17 mouse cellular contexts compared by ENCODE assay signal in the genomic region with DNA sequence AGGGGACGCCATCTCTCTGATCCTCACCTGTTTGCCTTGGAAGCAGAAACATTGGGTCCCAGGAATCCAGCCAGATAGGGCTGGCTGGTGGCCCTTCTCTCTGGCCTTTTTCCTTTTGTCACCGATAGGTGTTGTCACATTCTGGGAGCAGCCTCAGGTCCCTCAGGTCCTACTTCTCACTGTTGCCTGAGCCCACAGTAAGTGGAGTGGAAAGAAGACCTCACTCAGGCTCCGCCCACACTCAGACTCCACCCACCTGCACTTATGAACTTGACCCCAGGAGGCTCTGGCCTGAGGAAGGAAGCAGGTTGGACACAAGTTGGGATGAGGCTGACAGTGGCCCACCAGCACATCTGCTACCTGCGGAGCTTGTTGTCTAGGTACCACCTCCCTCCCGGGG. TPM values are rescaled to one million over a fixed set of nuclear protein-coding genes. Genes with fewer than 3 reads are reported as not detected.
A peak's percentile ranks its signal among the peaks of the same experiment; 100 is the strongest.
DNase-seq lines count a peak whose midpoint lies in the region; ATAC-seq and TF ChIP-seq lines count a peak whose summit lies in the region.
"Had no signal": no experiment of that assay in that cellular context is flagged by ENCODE, and none has a peak within 500 bp of the region (broad histone marks: within the 10 kb centered on the region; RNA-seq: fewer than 3 reads in every experiment).

No protein-coding gene starts in this region.

- H3K9me3 ChIP-seq in kidney, postnatal 0 days (replicated peaks; ENCODE audit: low read length), result no peaks in the 10 kb centered on the region
- H3K9me3 ChIP-seq in embryonic facial prominence, embryonic 12.5 days, result 0 out of 2 replicates have a peak, but pooled peaks cover 5% of the 10 kb centered on the region
- H3K9me3 ChIP-seq in heart, embryonic 15.5 days (replicated peaks), result no peaks in the 10 kb centered on the region
- H3K9me3 ChIP-seq in stomach, embryonic 15.5 days, result no peaks in the 10 kb centered on the region
- H3K9me3 ChIP-seq: hindbrain, embryonic 12.5 days; intestine, embryonic 15.5 days; midbrain, embryonic 10.5 days had no signal

- DNase-seq in kidney, postnatal 0 days (ENCODE audit: low spot score), result no peak
- no peak for DNase-seq in kidney, postnatal 36 days
- DNase-seq in yolk sac, embryonic 10.5 days (ENCODE audit: low spot score), result no peak
- no peak for DNase-seq in adrenal gland, postnatal 14 days
- DNase-seq: cerebellum, adult 11-12 months; gastrocnemius, postnatal 14 days; liver, postnatal 0 days had no signal

- H3K4me1 ChIP-seq in kidney, postnatal 0 days (replicated peaks; ENCODE audit: insufficient read depth, low read length), result no peaks in the 10 kb centered on the region
- no peaks in the 10 kb centered on the region for H3K4me1 ChIP-seq in embryonic facial prominence, embryonic 12.5 days
- H3K4me1 ChIP-seq in heart, embryonic 15.5 days (replicated peaks), result no peaks in the 10 kb centered on the region
- no peaks in the 10 kb centered on the region for H3K4me1 ChIP-seq in stomach, embryonic 15.5 days
- H3K4me1 ChIP-seq: hindbrain, embryonic 12.5 days; intestine, embryonic 15.5 days; limb, embryonic 13.5 days; midbrain, embryonic 10.5 days had no signal

- H3K36me3 ChIP-seq in kidney, postnatal 0 days (ENCODE audit: insufficient read depth, low read length), result no peaks in the 10 kb centered on the region
- no peaks in the 10 kb centered on the region for H3K36me3 ChIP-seq in embryonic facial prominence, embryonic 12.5 days
- no peaks in the 10 kb centered on the region for H3K36me3 ChIP-seq in heart, embryonic 15.5 days
- no peaks in the 10 kb centered on the region for H3K36me3 ChIP-seq in stomach, embryonic 15.5 days
- H3K36me3 ChIP-seq: forebrain, embryonic 10.5 days; hindbrain, embryonic 12.5 days; intestine, embryonic 15.5 days; limb, embryonic 13.5 days; midbrain, embryonic 10.5 days had no signal

- H3K27me3 ChIP-seq in kidney, postnatal 0 days (ENCODE audit: insufficient read depth, low read length), result no peaks in the 10 kb centered on the region
- H3K27me3 ChIP-seq in embryonic facial prominence, embryonic 12.5 days, result no peaks in the 10 kb centered on the region
- H3K27me3 ChIP-seq in heart, embryonic 15.5 days, result no peaks in the 10 kb centered on the region
- no peaks in the 10 kb centered on the region for H3K27me3 ChIP-seq in stomach, embryonic 15.5 days (replicated peaks)
- H3K27me3 ChIP-seq: hindbrain, embryonic 12.5 days; intestine, embryonic 15.5 days; limb, embryonic 13.5 days had no signal

- H3K9ac ChIP-seq in kidney, postnatal 0 days (ENCODE audit: low read depth, low read length), result no peak overlapping the region
- H3K9ac ChIP-seq in embryonic facial prominence, embryonic 12.5 days, result no peak overlapping the region
- H3K9ac ChIP-seq in heart, embryonic 15.5 days, result no peak overlapping the region
- no peak overlapping the region for H3K9ac ChIP-seq in stomach, embryonic 15.5 days
- H3K9ac ChIP-seq: hindbrain, embryonic 12.5 days; intestine, embryonic 15.5 days; limb, embryonic 13.5 days; liver, postnatal 0 days had no signal

- no peak overlapping the region for H3K4me2 ChIP-seq in kidney, postnatal 0 days (ENCODE audit: low read length)
- no peak overlapping the region for H3K4me2 ChIP-seq in embryonic facial prominence, embryonic 12.5 days (replicated peaks)
- H3K4me2 ChIP-seq in heart, embryonic 15.5 days, result no peak overlapping the region
- H3K4me2 ChIP-seq in stomach, embryonic 15.5 days, result no peak overlapping the region
- H3K4me2 ChIP-seq: hindbrain, embryonic 12.5 days; intestine, embryonic 15.5 days; limb, embryonic 13.5 days had no signal

- no peak for TF ChIP-seq CTCF in kidney, postnatal 0 days (IDR thresholded peaks at IDR 0.05; ENCODE audit: low read depth)

- H3K27ac ChIP-seq in kidney, postnatal 0 days, result no peak overlapping the region
- H3K27ac ChIP-seq in embryonic facial prominence, embryonic 12.5 days, result 0 out of 2 replicates have a peak overlapping the region, but pooled peaks have one; percentile 3
- H3K27ac ChIP-seq in heart, embryonic 15.5 days, result no peak overlapping the region
- H3K27ac ChIP-seq in stomach, embryonic 15.5 days, result no peak overlapping the region
- H3K27ac ChIP-seq: forebrain, embryonic 10.5 days; hindbrain, embryonic 12.5 days; intestine, embryonic 15.5 days; limb, embryonic 13.5 days; midbrain, embryonic 10.5 days had no signal

- peak; percentile 43; the same call in 1 of the 2 replicates for ATAC-seq in kidney, postnatal 0 days (replicated peaks; ENCODE audit: low FRiP score, low read depth)
- no peak for ATAC-seq in embryonic facial prominence, embryonic 12.5 days (ENCODE audit: insufficient number of reproducible peaks, insufficient read depth, low FRiP score, low TSS enrichment)
- peak; percentile 54 for ATAC-seq in heart, embryonic 15.5 days (replicated peaks; ENCODE audit: insufficient number of reproducible peaks, insufficient read depth, low FRiP score, low read depth)
- ATAC-seq in stomach, embryonic 15.5 days (ENCODE audit: insufficient read depth, low FRiP score, low read depth), result 0 out of 2 replicates have a peak, but pooled peaks have one; percentile 18
- ATAC-seq: intestine, embryonic 15.5 days; liver, postnatal 0 days had no signal

- H3K4me3 ChIP-seq in kidney, postnatal 0 days (replicated peaks; ENCODE audit: low read depth, low read length), result no peak overlapping the region
- H3K4me3 ChIP-seq in embryonic facial prominence, embryonic 12.5 days, result no peak overlapping the region
- H3K4me3 ChIP-seq in heart, embryonic 15.5 days, result no peak overlapping the region
- H3K4me3 ChIP-seq in stomach, embryonic 15.5 days (replicated peaks), result no peak overlapping the region
- H3K4me3 ChIP-seq: forebrain, embryonic 10.5 days; hindbrain, embryonic 12.5 days; intestine, embryonic 15.5 days; limb, embryonic 13.5 days; midbrain, embryonic 10.5 days had no signal

- WGBS in kidney, postnatal 0 days, result 57% methylated on average over 5 of the region's 5 CpGs
- WGBS in embryonic facial prominence, embryonic 12.5 days, result 79% methylated on average over 5 of the region's 5 CpGs
- 58% methylated on average over 5 of the region's 5 CpGs for WGBS in heart, embryonic 15.5 days
- 78% methylated on average over 5 of the region's 5 CpGs for WGBS in stomach, embryonic 15.5 days

RNA-seq across cellular contexts. Expression of a gene that starts 54.8 kb away (rescaled TPM):
- polyA plus RNA-seq in kidney, postnatal 0 days (2015; fragmentation: Nextera tagmentation; extraction: Ambion mirVana), result 5.8 and 7.3 TPM in 2 replicates
- polyA plus RNA-seq in embryonic facial prominence, embryonic 12.5 days (2016; fragmentation: Nextera tagmentation; extraction: Ambion mirVana), result 6.9 and 8.4 TPM in 2 replicates
- polyA plus RNA-seq in heart, embryonic 15.5 days (2015; fragmentation: Nextera tagmentation; extraction: Ambion mirVana), result 6.2 and 8.7 TPM in 2 replicates
- 6.8 TPM in 2 replicates for polyA plus RNA-seq in stomach, embryonic 15.5 days (2015; fragmentation: Nextera tagmentation; extraction: Ambion mirVana)
- 10.4 and 10.6 TPM in 2 replicates for total RNA-seq in adrenal gland, postnatal 14 days (2021)
- total RNA-seq: common myeloid progenitor, adult 5-6 weeks; MEL had no signal
